Mouse (Mus musculus) forebrain, embryonic 14.5 days (tissue): Measurements from ENCODE around the gene Bloc1s3. TPM values are rescaled to one million over a fixed set of nuclear protein-coding genes. Genes with fewer than 3 reads are reported as not detected.

Source experiments
- ATAC-seq: fragments of 200-750 bp; cut with Nextera tagmentation; 2 replicates; pipeline ENCODE4 v1.8.0; 2017; ENCODE audit warnings: mild to moderate bottlenecking, moderate library complexity
- DNase-seq: peaks from one replicate; pipeline ENCODE4 v3.0.0-alpha.2; 2015; ENCODE audit warnings: low spot score
- H3K27ac ChIP-seq: fragments of 300-500 bp; sonication (generic); 2 replicates; pipeline ENCODE4 v1.5.1; 2014; ENCODE audit warnings: low read depth, mild to moderate bottlenecking, control low read depth, low read length, moderate library complexity
- H3K27me3 ChIP-seq: fragments of 300-500 bp; sonication (generic); replicated peaks from 2 replicates; pipeline ENCODE4 v1.6.1; 2014; ENCODE audit warnings: low read length, control low read depth, mixed read lengths; ENCODE audit not compliant: control insufficient read depth, insufficient read depth
- H3K36me3 ChIP-seq: fragments of 300-500 bp; sonication (generic); 2 replicates; pipeline ENCODE4 v1.6.1; 2014; ENCODE audit warnings: low read length, control low read depth; ENCODE audit not compliant: control insufficient read depth, insufficient read depth
- H3K4me1 ChIP-seq: fragments of 300-500 bp; sonication (generic); 2 replicates; pipeline ENCODE4 v1.6.1; 2014; ENCODE audit warnings: antibody characterized with exemption, low read length, control low read depth; ENCODE audit not compliant: control insufficient read depth, insufficient read depth
- H3K4me2 ChIP-seq: fragments of 300-500 bp; sonication (generic); 2 replicates; pipeline ENCODE4 v1.6.1; 2014; ENCODE audit warnings: mild to moderate bottlenecking, control low read depth, low read length
- H3K4me3 ChIP-seq: fragments of 300-500 bp; sonication (generic); 2 replicates; pipeline ENCODE4 v1.5.1; 2014; ENCODE audit warnings: low read depth, low read length, control low read depth
- H3K9ac ChIP-seq: fragments of 300-500 bp; sonication (generic); 2 replicates; pipeline ENCODE4 v1.6.1; 2014; ENCODE audit warnings: mild to moderate bottlenecking, low read length, control low read depth, moderate library complexity
- H3K9me3 ChIP-seq: fragments of 300-500 bp; sonication (generic); replicated peaks from 2 replicates; pipeline ENCODE4 v1.6.1; 2016; ENCODE audit warnings: low read length, control low read depth, mixed read lengths; ENCODE audit not compliant: control insufficient read depth
- WGBS: fragments of 180-500 bp; shearing (Covaris S2); extraction: QIAGEN DNeasy Blood & Tissue Kit; methylation state at CpG from one replicate; pipeline ENCODE4 v1.1.7; 2014; 5-methylcytosine and 5-hydroxymethylcytosine counted together
- polyA plus RNA-seq: library from polyadenylated mRNA; unstranded; fragments of >200 nt; fragmentation: Nextera tagmentation; extraction: Ambion mirVana; gene quantifications from 2 replicates; pipeline ENCODE4 v1.2.1, GENCODE M21; 2014

The Bloc1s3 gene
- polyA plus RNA-seq, 1 experiment from 2014 or later, result 2.3 TPM

DNA sequence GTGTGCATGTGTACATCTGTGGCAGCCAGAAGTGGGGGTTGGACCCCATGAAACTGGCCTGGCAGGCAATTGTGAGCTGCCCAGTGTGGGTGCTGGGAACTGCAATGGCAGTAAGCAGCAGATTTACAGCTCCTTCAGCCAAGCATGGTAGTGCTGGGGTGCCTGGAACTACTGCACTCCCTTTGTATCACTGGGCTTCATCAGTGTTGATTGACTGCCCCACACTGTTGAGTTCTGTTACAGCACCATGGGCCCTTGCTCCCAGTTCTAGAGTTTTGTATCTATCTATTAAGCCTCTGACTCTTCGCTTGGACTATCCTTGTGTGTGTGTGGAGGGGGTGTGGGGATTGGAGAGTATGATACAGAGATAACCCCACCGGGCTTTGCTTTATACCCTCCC lies 31.1 kb downstream of the Bloc1s3 start:
- Histone ChIP-seq H3K9ac (no peak overlapping the region), H3K4me3 (no peak overlapping the region), H3K9me3 (no peaks in the 10 kb centered on the region), H3K4me2 (no peak overlapping the region), H3K4me1 (no peaks in the 10 kb centered on the region), H3K27me3 (peaks cover 28% of the 10 kb centered on the region), H3K36me3 (no peaks in the 10 kb centered on the region), H3K27ac (no peak overlapping the region)
- 63% methylated on average over 2 of the region's 2 CpGs for WGBS
- no peak for DNase-seq
- ATAC-seq, result no peak

DNA sequence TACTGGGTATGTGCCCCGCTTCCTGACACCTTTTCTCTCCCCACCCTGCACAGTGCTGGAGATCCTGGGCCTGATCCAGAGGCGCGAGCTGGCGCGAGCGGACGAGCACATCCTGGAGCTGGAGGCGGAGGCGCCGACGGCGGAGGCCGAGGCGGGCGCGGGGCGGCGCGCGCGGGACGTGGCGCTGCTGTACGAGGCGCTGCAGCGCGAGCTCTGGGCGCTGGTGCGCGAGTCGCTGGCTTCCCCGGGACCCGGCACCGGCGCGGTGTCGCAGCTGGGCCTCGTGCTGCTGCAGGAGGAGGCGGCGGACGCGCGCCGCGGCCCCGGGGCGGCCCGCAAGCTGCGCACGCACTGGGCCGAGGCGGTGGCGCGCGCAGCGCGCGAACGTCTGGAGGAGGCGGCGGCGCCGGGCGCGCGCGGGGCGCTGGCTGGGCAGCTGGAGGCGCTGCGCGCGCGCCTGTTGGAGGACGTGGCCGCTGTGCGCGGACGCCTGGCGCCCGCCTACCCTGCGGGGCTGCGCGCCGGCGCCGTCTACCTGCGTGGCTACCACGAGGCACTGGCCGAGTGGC lies 34.2 kb downstream of the Bloc1s3 start:
- under 1% methylated on average over 81 of the region's 89 CpGs for WGBS
- H3K4me3 ChIP-seq, result peak overlapping the region; percentile 46
- peak overlapping the region; percentile 71 for H3K4me2 ChIP-seq
- peak overlapping the region; percentile 44; the same call in 1 of the 2 replicates for H3K27ac ChIP-seq
- H3K9ac ChIP-seq, result peak overlapping the region; percentile 65
- no peaks in the 10 kb centered on the region for H3K36me3 ChIP-seq
- ATAC-seq (peak; percentile 93), DNase-seq (peak; percentile 89)
- H3K9me3 ChIP-seq, result no peaks in the 10 kb centered on the region
- peaks cover 54% of the 10 kb centered on the region for H3K27me3 ChIP-seq
- no peaks in the 10 kb centered on the region for H3K4me1 ChIP-seq

DNA sequence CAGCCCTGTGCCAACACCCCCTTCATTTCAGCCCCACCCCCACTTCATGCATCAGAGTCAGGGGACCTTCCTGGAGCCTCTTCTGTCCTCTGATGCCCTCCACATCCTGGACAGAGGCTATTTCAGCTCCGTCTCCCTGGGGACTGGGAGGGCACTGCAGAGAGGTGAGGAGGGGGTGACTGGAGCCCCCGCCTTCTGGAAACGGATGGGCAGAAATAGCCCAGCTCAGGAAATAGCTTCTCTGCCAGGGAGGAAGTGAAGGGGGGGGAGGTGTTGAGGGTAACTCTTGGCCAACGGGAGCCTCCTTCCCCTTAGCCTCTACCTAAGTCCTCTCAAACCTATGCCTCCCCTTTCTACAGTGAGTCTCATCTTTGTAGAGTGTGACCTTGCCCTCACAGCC lies 35.8 kb downstream of the Bloc1s3 start:
- no peaks in the 10 kb centered on the region for H3K9me3 ChIP-seq
- no peak overlapping the region for H3K4me3 ChIP-seq
- H3K4me2 ChIP-seq, result no peak overlapping the region
- H3K27ac ChIP-seq, result no peak overlapping the region
- DNase-seq (no peak), ATAC-seq (no peak)
- WGBS, result 52% methylated on average over 4 of the region's 4 CpGs
- no peaks in the 10 kb centered on the region for H3K4me1 ChIP-seq
- H3K27me3 ChIP-seq, result peaks cover 52% of the 10 kb centered on the region
- H3K9ac ChIP-seq, result no peak overlapping the region
- H3K36me3 ChIP-seq, result no peaks in the 10 kb centered on the region

DNA sequence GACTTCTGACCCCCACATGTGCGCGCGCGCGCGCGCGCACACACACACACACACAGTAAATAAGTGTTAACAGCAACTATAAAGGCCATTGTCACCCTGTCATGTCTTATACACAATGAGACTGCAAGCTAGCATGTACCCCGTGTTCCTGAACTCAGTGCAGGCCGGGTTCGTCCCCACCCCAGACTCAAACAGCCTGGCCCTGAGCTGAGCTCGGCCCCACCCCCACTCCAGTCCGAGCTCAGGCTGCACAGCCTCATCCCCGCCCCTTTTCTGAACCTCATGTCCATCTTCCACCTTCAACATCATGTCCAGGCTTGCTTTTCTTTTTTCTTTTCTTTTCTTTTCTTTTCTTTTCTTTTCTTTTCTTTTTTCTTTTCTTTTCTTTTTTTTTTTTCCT lies 37.9 kb downstream of the Bloc1s3 start:
- no peak overlapping the region for H3K4me2 ChIP-seq
- peaks cover 44% of the 10 kb centered on the region for H3K27me3 ChIP-seq
- ATAC-seq (no peak), DNase-seq (no peak)
- 7% methylated on average over 14 of the region's 14 CpGs for WGBS
- H3K9me3 ChIP-seq, result no peaks in the 10 kb centered on the region
- H3K4me3 ChIP-seq, result no peak overlapping the region
- H3K4me1 ChIP-seq, result no peaks in the 10 kb centered on the region
- no peaks in the 10 kb centered on the region for H3K36me3 ChIP-seq
- H3K27ac ChIP-seq, result no peak overlapping the region
- no peak overlapping the region for H3K9ac ChIP-seq

DNA sequence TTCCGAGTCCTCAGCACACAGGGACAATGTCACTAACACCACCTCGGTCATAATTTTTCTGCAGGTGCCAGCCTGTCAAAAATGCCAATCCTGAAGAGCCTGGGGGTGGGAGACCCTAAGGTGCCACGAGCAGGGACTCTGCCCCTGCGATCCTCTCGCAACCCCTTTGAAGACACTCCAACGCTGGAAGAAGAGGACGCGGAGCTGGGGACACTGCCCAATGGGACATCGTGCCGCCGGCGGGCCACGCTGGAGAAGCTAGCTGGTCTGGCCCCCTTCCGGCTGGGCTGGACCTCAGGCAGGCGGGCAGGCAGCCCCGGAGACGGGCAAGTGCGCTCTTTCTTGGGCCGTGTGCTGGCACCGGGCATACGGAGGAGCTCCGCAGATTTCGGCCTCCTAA lies 38.8 kb downstream of the Bloc1s3 start:
- Histone ChIP-seq H3K36me3 (no peaks in the 10 kb centered on the region), H3K27ac (no peak overlapping the region), H3K9ac (no peak overlapping the region), H3K4me3 (no peak overlapping the region), H3K9me3 (no peaks in the 10 kb centered on the region), H3K27me3 (peaks cover 40% of the 10 kb centered on the region), H3K4me1 (no peaks in the 10 kb centered on the region), H3K4me2 (no peak overlapping the region)
- DNase-seq (no peak), ATAC-seq (no peak)
- WGBS, result 22% methylated on average over 23 of the region's 23 CpGs

DNA sequence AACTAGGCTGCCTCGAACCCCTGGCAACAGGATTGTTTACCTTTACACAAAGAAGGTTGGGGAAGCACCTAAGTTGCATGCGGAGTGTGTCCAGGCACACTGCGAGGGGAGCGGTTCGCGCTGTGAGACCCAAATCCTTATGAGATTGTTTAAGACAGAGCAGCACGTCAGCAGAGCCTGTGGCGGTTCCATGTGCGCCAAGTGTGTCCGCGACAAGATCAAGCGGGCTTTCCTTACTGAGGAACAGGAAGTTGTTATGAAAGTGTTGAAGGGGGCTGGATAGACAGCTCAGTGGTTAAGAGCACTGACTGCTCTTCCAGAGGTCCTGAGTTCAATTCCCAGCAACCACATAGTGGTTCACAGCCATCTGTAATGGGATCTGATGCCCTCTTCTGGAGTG lies 39.9 kb downstream of the Bloc1s3 start:
- H3K36me3 ChIP-seq, result no peaks in the 10 kb centered on the region
- no peak overlapping the region for H3K9ac ChIP-seq
- H3K27me3 ChIP-seq, result peaks cover 40% of the 10 kb centered on the region
- DNase-seq (no peak), ATAC-seq (no peak)
- no peak overlapping the region for H3K4me3 ChIP-seq
- H3K4me2 ChIP-seq, result no peak overlapping the region
- no peaks in the 10 kb centered on the region for H3K4me1 ChIP-seq
- H3K27ac ChIP-seq, result no peak overlapping the region
- WGBS, result 71% methylated on average over 12 of the region's 12 CpGs
- H3K9me3 ChIP-seq, result no peaks in the 10 kb centered on the region

DNA sequence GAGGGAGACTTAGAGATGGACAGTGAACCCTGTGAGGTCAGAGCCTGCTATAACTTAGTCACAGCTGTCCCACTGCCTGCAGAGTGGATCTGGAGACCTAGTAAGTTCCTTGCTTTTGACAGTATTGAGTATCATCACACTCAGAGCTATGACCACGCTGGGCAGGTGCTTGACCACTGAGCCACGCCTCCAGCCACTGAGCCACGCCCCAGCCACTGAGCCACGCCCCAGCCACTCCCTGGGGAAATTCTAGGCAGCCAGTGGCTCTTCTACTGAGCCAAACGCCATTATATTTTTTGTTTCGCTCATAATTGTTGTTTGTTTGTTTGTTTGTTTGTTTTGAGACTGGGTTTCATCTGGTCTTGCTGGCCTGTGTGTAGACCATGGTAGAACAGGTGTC lies 40.5 kb downstream of the Bloc1s3 start:
- Histone ChIP-seq H3K9me3 (no peaks in the 10 kb centered on the region), H3K4me3 (no peak overlapping the region), H3K36me3 (no peaks in the 10 kb centered on the region), H3K27me3 (peaks cover 33% of the 10 kb centered on the region), H3K4me2 (no peak overlapping the region), H3K9ac (no peak overlapping the region), H3K4me1 (no peaks in the 10 kb centered on the region), H3K27ac (no peak overlapping the region)
- ATAC-seq, result no peak
- DNase-seq, result no peak
- WGBS, result 51% methylated on average over 6 of the region's 6 CpGs

DNA sequence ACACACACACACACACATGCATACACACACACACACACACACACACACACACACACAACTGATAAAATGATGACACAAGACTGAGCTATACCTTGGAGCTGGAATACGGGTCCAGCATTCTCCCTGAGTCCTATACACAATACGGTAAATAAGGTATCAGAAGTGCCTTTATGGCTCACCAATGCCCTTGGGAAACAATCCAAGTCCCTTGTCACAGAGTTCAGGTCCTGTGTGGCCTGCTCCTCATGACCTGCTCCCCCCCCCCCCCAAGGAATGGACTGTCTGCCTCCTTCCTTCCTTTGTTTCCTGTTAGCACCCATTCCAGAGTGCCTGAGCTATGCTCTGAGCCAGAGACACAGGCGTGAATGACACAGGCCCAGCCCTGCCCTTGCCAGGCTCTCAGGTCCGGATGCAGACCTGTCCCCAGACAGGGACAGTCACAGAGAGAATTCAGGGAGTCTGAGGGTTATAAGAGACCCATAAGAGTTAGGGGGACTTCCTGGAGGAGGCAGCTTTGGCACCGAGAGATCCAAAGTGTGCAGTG lies 41.5 kb downstream of the Bloc1s3 start:
- no peak overlapping the region for H3K4me3 ChIP-seq
- 58% methylated on average over 5 of the region's 5 CpGs for WGBS
- H3K36me3 ChIP-seq, result no peaks in the 10 kb centered on the region
- H3K27me3 ChIP-seq, result peaks cover 24% of the 10 kb centered on the region
- no peak for DNase-seq
- no peak overlapping the region for H3K27ac ChIP-seq
- H3K9ac ChIP-seq, result no peak overlapping the region
- no peaks in the 10 kb centered on the region for H3K9me3 ChIP-seq
- ATAC-seq, result no peak
- H3K4me1 ChIP-seq, result no peaks in the 10 kb centered on the region
- H3K4me2 ChIP-seq, result no peak overlapping the region

DNA sequence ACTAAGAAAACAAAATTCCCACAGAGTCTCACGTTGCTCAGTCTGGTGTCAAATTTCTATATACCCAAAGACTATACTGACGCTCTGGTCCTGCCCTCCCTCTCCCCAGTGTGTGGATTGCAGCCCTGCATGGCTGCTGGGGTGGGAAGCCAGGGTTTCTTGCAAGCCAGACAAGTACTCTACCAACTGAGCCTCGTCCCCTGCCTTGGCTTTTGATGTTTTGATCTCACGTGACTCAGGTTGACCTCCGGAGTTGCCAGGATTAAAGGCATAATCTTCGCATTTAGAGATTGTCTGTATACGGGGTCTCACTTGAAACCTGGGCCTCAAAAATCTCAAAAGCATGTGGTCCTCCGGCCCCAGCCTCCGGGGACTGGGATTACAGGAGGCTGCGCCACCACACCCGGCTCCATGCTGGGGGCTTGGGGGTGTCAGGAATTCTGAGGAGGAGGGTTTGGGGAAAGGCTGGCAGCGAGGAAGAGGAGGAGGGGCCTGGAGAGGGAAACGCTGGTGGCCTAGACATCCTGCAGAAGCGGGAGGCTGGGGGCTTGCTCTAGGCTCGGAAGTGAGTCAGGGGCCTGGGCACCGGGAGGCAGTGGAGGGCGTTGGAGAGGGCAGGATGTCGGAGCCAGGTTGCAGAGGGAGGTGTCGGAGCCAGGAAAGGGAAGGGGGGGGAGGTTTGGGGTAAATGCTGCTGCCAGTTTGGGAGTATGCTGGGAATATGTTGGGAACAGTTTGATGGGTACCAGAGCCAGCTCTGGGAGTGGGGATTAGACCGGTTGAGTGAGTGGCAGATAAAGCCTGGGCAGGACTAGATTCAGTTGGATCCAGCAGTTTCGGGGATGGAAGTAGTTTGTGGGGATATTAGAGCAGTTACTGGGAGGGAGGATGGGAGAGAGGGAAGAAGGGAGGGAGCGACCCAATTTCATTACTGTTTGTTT lies 43.5 kb downstream of the Bloc1s3 start:
- WGBS, result 10% methylated on average over 22 of the region's 22 CpGs
- Histone ChIP-seq H3K27me3 (peaks cover 8% of the 10 kb centered on the region), H3K4me2 (no peak overlapping the region), H3K9me3 (no peaks in the 10 kb centered on the region), H3K36me3 (no peaks in the 10 kb centered on the region), H3K27ac (no peak overlapping the region), H3K4me3 (no peak overlapping the region), H3K4me1 (no peaks in the 10 kb centered on the region), H3K9ac (no peak overlapping the region)
- ATAC-seq (no peak), DNase-seq (no peak)
